ENCODE assay signal across 21 mouse cellular contexts in genomic region chr17:4268380-4268779, GRCm38 (mm10).
A peak's percentile ranks its signal among the peaks of the same experiment; 100 is the strongest.
DNase-seq lines count a peak whose midpoint lies in the region; ATAC-seq and TF ChIP-seq lines count a peak whose summit lies in the region.
"Had no signal": no experiment of that assay in that cellular context is flagged by ENCODE, and none has a peak within 500 bp of the region (broad histone marks: within the 10 kb centered on the region; RNA-seq: fewer than 3 reads in every experiment).

No protein-coding gene starts in this region.

- 73% methylated on average over 5 of the region's 5 CpGs for WGBS in hindbrain, embryonic 10.5 days
- WGBS in hindbrain, embryonic 16.5 days, result 71% methylated on average over 5 of the region's 5 CpGs
- 46% methylated on average over 5 of the region's 5 CpGs for WGBS in kidney, adult 2 months
- WGBS in kidney, embryonic 16.5 days, result 70% methylated on average over 5 of the region's 5 CpGs

- H3K9ac ChIP-seq in hindbrain, embryonic 16.5 days (ENCODE audit: low read depth, low read length), result no peak overlapping the region
- H3K9ac ChIP-seq in kidney, embryonic 16.5 days (replicated peaks; ENCODE audit: low read length), result no peak overlapping the region
- H3K9ac ChIP-seq: heart, embryonic 15.5 days; hindbrain, embryonic 14.5 days had no signal

- no peak overlapping the region for H3K4me2 ChIP-seq in hindbrain, embryonic 16.5 days (ENCODE audit: low read length)
- H3K4me2 ChIP-seq in kidney, embryonic 16.5 days (replicated peaks; ENCODE audit: low read depth, low read length), result no peak overlapping the region
- H3K4me2 ChIP-seq: heart, embryonic 11.5 days; heart, embryonic 15.5 days; hindbrain, embryonic 14.5 days had no signal

- TF ChIP-seq CTCF in kidney, adult 2 months (conservative IDR thresholded peaks at IDR 0.05; ENCODE audit: insufficient read depth, insufficient read length, low read depth, low read length), result no peak

- ATAC-seq in hindbrain, embryonic 16.5 days, result no peak
- ATAC-seq in kidney, embryonic 16.5 days (ENCODE audit: low FRiP score, low TSS enrichment), result peak; percentile 71; the same call in 1 of the 2 replicates
- ATAC-seq in inflammation-experienced regulatory T-cells, adult 6 months, result no peak
- ATAC-seq: CD4-positive, CD25-positive, alpha-beta regulatory T cell, adult 4 months; forebrain, embryonic 14.5 days had no signal

- H3K4me3 ChIP-seq in hindbrain, embryonic 10.5 days, result no peak overlapping the region
- no peak overlapping the region for H3K4me3 ChIP-seq in hindbrain, embryonic 16.5 days (ENCODE audit: low read length)
- no peak overlapping the region for H3K4me3 ChIP-seq in kidney, adult 2 months (ENCODE audit: insufficient read depth, low read depth, low read length)
- no peak overlapping the region for H3K4me3 ChIP-seq in kidney, embryonic 16.5 days (ENCODE audit: low read length)
- H3K4me3 ChIP-seq: embryonic facial prominence, embryonic 10.5 days; heart, adult 2 months; heart, embryonic 15.5 days had no signal

- H3K4me1 ChIP-seq in hindbrain, embryonic 10.5 days (replicated peaks), result peaks cover 28% of the 10 kb centered on the region
- peaks cover 11% of the 10 kb centered on the region for H3K4me1 ChIP-seq in hindbrain, embryonic 16.5 days (ENCODE audit: control insufficient read depth, insufficient read depth, low read depth, low read length)
- H3K4me1 ChIP-seq in kidney, adult 2 months (ENCODE audit: control insufficient read depth, insufficient read depth, low read length), result peaks cover 17% of the 10 kb centered on the region; the same call in 1 of the 2 replicates
- peaks cover 24% of the 10 kb centered on the region for H3K4me1 ChIP-seq in kidney, embryonic 16.5 days (ENCODE audit: insufficient read depth, low read length)

- H3K36me3 ChIP-seq in hindbrain, embryonic 10.5 days, result no peaks in the 10 kb centered on the region
- H3K36me3 ChIP-seq in hindbrain, embryonic 16.5 days (ENCODE audit: control insufficient read depth, insufficient read depth, low read length), result no peaks in the 10 kb centered on the region
- no peaks in the 10 kb centered on the region for H3K36me3 ChIP-seq in kidney, adult 2 months (ENCODE audit: control insufficient read depth, insufficient read depth, low read length)
- no peaks in the 10 kb centered on the region for H3K36me3 ChIP-seq in kidney, embryonic 16.5 days (ENCODE audit: insufficient read depth, low read length)
- H3K36me3 ChIP-seq: embryonic facial prominence, embryonic 10.5 days; G1E; heart, embryonic 15.5 days had no signal

- no peak for TF ChIP-seq POLR2A in kidney, adult 2 months (IDR thresholded peaks at IDR 0.05; ENCODE audit: low read depth, low read length)

- no peak for DNase-seq in hindbrain, embryonic 10.5 days (ENCODE audit: low spot score)
- DNase-seq in kidney, adult 2 months, result peak; percentile 81
- peak; percentile 55 to 80 for DNase-seq in kidney, postnatal 25 days
- no peak for DNase-seq in right cerebral cortex, postnatal 36 days (ENCODE audit: low spot score in 2 of 2)
- DNase-seq in lung, adult 18-20 months, result no peak
- DNase-seq: adrenal gland, postnatal 10 days; B cell, adult 2 months; cerebellum, adult 18-20 months; gastrocnemius, postnatal 10 days; heart, adult 2 months; heart, postnatal 14 days had no signal

- no peaks in the 10 kb centered on the region for H3K27me3 ChIP-seq in hindbrain, embryonic 10.5 days (ENCODE audit: insufficient read depth, poor library complexity, severe bottlenecking)
- no peaks in the 10 kb centered on the region for H3K27me3 ChIP-seq in hindbrain, embryonic 16.5 days (replicated peaks; ENCODE audit: control insufficient read depth, insufficient read depth, low read length)
- H3K27me3 ChIP-seq in kidney, adult 2 months (replicated peaks; ENCODE audit: control insufficient read depth, insufficient read depth, low read length), result no peaks in the 10 kb centered on the region
- H3K27me3 ChIP-seq in kidney, embryonic 16.5 days (ENCODE audit: insufficient read depth, low read length), result no peaks in the 10 kb centered on the region
- H3K27me3 ChIP-seq: heart, embryonic 15.5 days had no signal

- H3K27ac ChIP-seq in hindbrain, embryonic 10.5 days, result 0 out of 2 replicates have a peak overlapping the region, but pooled peaks have one; percentile 35
- no peak overlapping the region for H3K27ac ChIP-seq in hindbrain, embryonic 16.5 days (ENCODE audit: low read depth, low read length)
- H3K27ac ChIP-seq in kidney, adult 2 months (ENCODE audit: insufficient read depth, low read depth, low read length), result peak overlapping the region; percentile 45; the same call in 1 of the 2 replicates
- 0 out of 2 replicates have a peak overlapping the region, but pooled peaks have one; percentile 24 for H3K27ac ChIP-seq in kidney, embryonic 16.5 days (ENCODE audit: low read length)
- H3K27ac ChIP-seq: embryonic facial prominence, embryonic 10.5 days; heart, adult 2 months; heart, embryonic 15.5 days; hindbrain, embryonic 14.5 days had no signal

- H3K9me3 ChIP-seq in hindbrain, embryonic 10.5 days, result no peaks in the 10 kb centered on the region
- H3K9me3 ChIP-seq in hindbrain, embryonic 16.5 days (ENCODE audit: control insufficient read depth, low read length), result no peaks in the 10 kb centered on the region
- no peaks in the 10 kb centered on the region for H3K9me3 ChIP-seq in kidney, embryonic 16.5 days (ENCODE audit: low read length)
- H3K9me3 ChIP-seq: embryonic facial prominence, embryonic 10.5 days; G1E; heart, embryonic 15.5 days had no signal

Comparison
In these comparisons a context has a peak if more than half of its experiments do, and no peak if none do; other contexts are left out.
1. DNase-seq: peak in kidney, adult 2 months (single experiment) and kidney, postnatal 25 days (2 of 2); none in hindbrain, embryonic 10.5 days (single experiment), right cerebral cortex, postnatal 36 days (0 of 2) and lung, adult 18-20 months (0 of 2).